Mouse (Mus musculus) G1E-ER4 (cell line): ENCODE data around the gene Sdk1. TPM values are rescaled to one million over a fixed set of nuclear protein-coding genes. Genes with fewer than 3 reads are reported as not detected.

Experiments
- GATA1 ChIP-seq: IDR thresholded peaks from one replicate; pipeline ENCODE4 v1.8.0; 2012; ENCODE audit warnings: low read length, inconsistent platforms
- polyA plus RNA-seq: library from polyadenylated mRNA; stranded (reverse); fragments of >175 nt; gene quantifications from 2 replicates; pipeline ENCODE4 v1.2.3, GENCODE M21; 2012

Sdk1 gene
- polyA plus RNA-seq: not detected in 2 replicates

- TF ChIP-seq GATA1: no peak
Measured at GRCm38 (mm10) chr5:141240841-141241543, at the start of gene Sdk1. Gene Sdk1 (plus strand): TSS chr5:141241490.

GRCm38 (mm10) chr5:141197278-141197677 is 44.0 kb upstream of the Sdk1 start:
- TF ChIP-seq GATA1: no peak

- TF ChIP-seq GATA1: no peak
Measured at GRCm38 (mm10) chr5:141202276-141203065, 38.8 kb upstream of the Sdk1 start.

- TF ChIP-seq GATA1: no peak
Measured at GRCm38 (mm10) chr5:141207061-141207460, 34.2 kb upstream of the Sdk1 start.

- no peak for TF ChIP-seq GATA1
Measured at GRCm38 (mm10) chr5:141225243-141225642, 16.0 kb upstream of the Sdk1 start.

- no peak for TF ChIP-seq GATA1
Measured at GRCm38 (mm10) chr5:141234326-141234725, 7.0 kb upstream of the Sdk1 start.

GRCm38 (mm10) chr5:141239401-141239800 is 1.9 kb upstream of the Sdk1 start:
- no peak for TF ChIP-seq GATA1

- no peak for TF ChIP-seq GATA1
Measured at GRCm38 (mm10) chr5:141240441-141240840, 849 bp upstream of the Sdk1 start.

- no peak for TF ChIP-seq GATA1
Measured at GRCm38 (mm10) chr5:141241645-141242284, 475 bp downstream of the Sdk1 start.

- no peak for TF ChIP-seq GATA1
Measured at GRCm38 (mm10) chr5:141243253-141243965, 2.1 kb downstream of the Sdk1 start.

GRCm38 (mm10) chr5:141264253-141264652 is 23.0 kb downstream of the Sdk1 start:
- no peak for TF ChIP-seq GATA1

GRCm38 (mm10) chr5:141277112-141277511 is 35.8 kb downstream of the Sdk1 start:
- TF ChIP-seq GATA1: no peak

- TF ChIP-seq GATA1: no peak
Measured at GRCm38 (mm10) chr5:141281751-141282150, 40.5 kb downstream of the Sdk1 start.

GRCm38 (mm10) chr5:141289611-141290010 is 48.3 kb downstream of the Sdk1 start:
- no peak for TF ChIP-seq GATA1

GRCm38 (mm10) chr5:141295240-141295639 is 54.0 kb downstream of the Sdk1 start:
- no peak for TF ChIP-seq GATA1

GRCm38 (mm10) chr5:141302287-141302694 is 61.0 kb downstream of the Sdk1 start:
- TF ChIP-seq GATA1: no peak
